Mouse (Mus musculus) brain, embryonic 14.5 days (tissue): ENCODE measurements around the gene Piwil4.

Source experiments
- CTCF ChIP-seq: fragments of 200-500 bp; IDR thresholded peaks from 2 replicates; pipeline ENCODE4 v1.5.1; 2012; ENCODE audit warnings: inconsistent platforms, mild to moderate bottlenecking, moderate library complexity, borderline replicate concordance; ENCODE audit not compliant: insufficient read depth, insufficient read length; ENCODE audit errors: extremely low read depth
- POLR2A ChIP-seq: fragments of 200-500 bp; IDR thresholded peaks from 2 replicates; pipeline ENCODE4 v1.6.1; 2012; ENCODE audit warnings: mild to moderate bottlenecking, inconsistent platforms, borderline replicate concordance; ENCODE audit not compliant: poor library complexity, insufficient read depth, insufficient read length, severe bottlenecking; ENCODE audit errors: extremely low read depth

GRCm38 (mm10) chr9:14778341-14778740 lies 37.8 kb upstream of the Piwil4 start:
- TF ChIP-seq POLR2A (no peak), CTCF (no peak)
